Mouse (Mus musculus): ENCODE measurements around the gene Catsper2.

DNA sequence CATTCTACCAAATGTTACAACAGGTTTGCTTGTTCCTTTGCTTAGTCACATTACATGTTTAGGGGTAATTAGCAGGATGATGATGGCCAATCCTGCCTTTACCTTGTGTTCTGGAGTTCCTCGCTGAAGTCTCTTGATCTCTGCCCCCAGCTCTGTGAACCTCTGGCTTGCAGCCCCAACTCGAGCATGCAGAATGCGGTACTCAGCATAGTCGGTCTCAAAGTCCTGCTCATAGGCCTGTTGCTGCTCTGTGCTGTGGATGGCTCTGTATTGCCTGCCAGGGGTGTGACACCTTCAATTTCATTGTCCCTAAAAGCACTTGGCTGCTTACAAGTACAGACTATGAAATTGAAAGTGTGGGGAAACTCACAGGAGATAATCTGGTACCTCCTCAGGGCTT lies 26.2 kb upstream of the Catsper2 start:
- TF ChIP-seq EP300 (optimal IDR thresholded peaks at IDR 0.05) = no peak
- TF ChIP-seq CTCF (IDR thresholded peaks at IDR 0.05; ENCODE audit: low read depth) = no peak
